Mouse (Mus musculus) megakaryocyte, embryonic 14.5 days (primary cell): ENCODE measurements around the gene Ncan.

ENCODE experiments used
- FLI1 ChIP-seq: IDR thresholded peaks from 2 replicates; pipeline ENCODE4 v1.6.1; 2012; ENCODE audit warnings: low read length, inconsistent platforms, mixed read lengths
- GATA1 ChIP-seq: IDR thresholded peaks from 3 replicates; pipeline ENCODE4 v1.6.1; 2012; ENCODE audit warnings: mixed read lengths, low read length, inconsistent platforms, borderline replicate concordance

DNA sequence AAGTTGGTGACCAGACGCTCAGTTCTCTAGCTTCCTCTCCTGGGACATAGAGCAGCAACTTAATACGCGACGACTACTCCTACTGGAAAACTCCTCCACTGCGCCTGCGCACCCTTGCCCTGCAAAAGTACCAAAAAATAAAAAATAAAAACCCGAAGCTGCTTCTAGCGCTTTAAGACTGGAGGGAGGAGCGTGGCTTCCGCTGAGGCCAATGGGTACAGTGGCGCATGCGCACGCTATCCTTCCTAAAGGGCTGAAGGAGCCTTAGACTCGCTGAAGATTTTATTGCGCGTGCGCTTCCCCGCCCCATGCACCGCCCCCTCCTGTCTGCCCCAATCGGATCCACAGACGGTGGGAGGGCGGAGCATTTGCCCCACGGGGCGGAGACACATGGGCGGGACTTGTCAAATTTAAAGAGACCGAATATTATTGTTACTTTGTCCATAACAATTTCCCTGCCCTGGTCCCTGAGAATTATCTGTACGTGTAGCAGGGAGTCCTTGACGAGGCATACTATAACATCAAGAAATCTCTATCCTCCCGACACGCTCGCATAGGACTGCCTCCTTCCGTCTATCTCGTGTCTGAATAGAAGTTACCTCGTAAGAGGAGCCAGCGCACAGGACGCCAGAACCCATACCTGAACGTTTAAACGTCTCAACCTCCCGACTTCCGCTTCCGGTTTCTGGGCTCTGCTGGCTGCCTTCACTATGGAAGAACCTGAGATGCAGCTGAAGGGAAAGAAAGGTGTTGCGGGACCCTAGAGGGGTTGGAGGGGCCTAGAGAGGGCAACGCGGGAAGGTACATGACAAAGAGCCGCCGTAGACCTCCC lies 18.6 kb upstream of the Ncan start, which contains the start of the genes Rfxank, Borcs8 and Mef2b:
- TF ChIP-seq GATA1 (no peak), FLI1 (no peak)
